14 mouse cellular contexts compared by ENCODE assay signal in the genomic region with DNA sequence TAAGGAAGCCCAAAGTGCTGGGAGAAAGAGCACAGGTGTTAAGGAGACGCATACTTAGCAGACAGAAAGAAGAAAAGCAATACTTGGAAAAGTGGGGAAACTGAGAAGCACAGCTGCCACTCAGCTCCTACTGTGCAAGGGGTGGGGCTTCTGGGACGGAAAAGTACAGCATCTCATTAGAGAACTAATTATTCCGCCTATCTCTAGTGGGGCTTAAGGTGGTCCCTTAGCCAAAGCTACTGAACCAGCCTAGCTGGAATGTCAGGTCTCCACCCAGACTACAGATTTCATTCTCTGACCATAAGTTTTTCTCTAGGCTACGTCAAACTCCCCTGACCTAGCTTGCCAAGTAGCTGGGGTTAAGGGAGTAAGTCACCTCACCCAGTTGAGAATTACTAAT. TPM values are rescaled to one million over a fixed set of nuclear protein-coding genes. Genes with fewer than 3 reads are reported as not detected.
"Had no signal": no experiment of that assay in that cellular context is flagged by ENCODE, and none has a peak within 500 bp of the region (broad histone marks: within the 10 kb centered on the region; RNA-seq: fewer than 3 reads in every experiment).

No protein-coding gene starts in this region.

- DNase-seq: liver; liver, embryonic 13.5 days; liver, postnatal 0 days; retina, postnatal 1 day; thymus, postnatal 4 days had no signal

- H3K4me2 ChIP-seq: intestine, embryonic 15.5 days; limb, embryonic 12.5 days; liver, embryonic 13.5 days; neural tube, embryonic 13.5 days; stomach, embryonic 15.5 days had no signal

- H3K27ac ChIP-seq: intestine, embryonic 15.5 days; layer of hippocampus, adult 2 months; limb, embryonic 12.5 days; liver, embryonic 13.5 days; midbrain, embryonic 10.5 days; neural tube, embryonic 13.5 days; stomach, embryonic 15.5 days had no signal

- H3K36me3 ChIP-seq: intestine, embryonic 15.5 days; limb, embryonic 12.5 days; liver, embryonic 13.5 days; midbrain, embryonic 10.5 days; neural tube, embryonic 13.5 days; stomach, embryonic 15.5 days had no signal

- H3K9me3 ChIP-seq: intestine, embryonic 15.5 days; limb, embryonic 12.5 days; liver, embryonic 13.5 days; midbrain, embryonic 10.5 days; neural tube, embryonic 13.5 days; stomach, embryonic 15.5 days had no signal

- ATAC-seq: intestine, embryonic 15.5 days; liver, postnatal 0 days; midbrain, embryonic 16.5 days had no signal

- H3K27me3 ChIP-seq: intestine, embryonic 15.5 days; limb, embryonic 12.5 days; liver, embryonic 13.5 days; neural tube, embryonic 13.5 days; stomach, embryonic 15.5 days had no signal

- H3K4me3 ChIP-seq: intestine, embryonic 15.5 days; layer of hippocampus, adult 2 months; limb, embryonic 12.5 days; liver, embryonic 13.5 days; midbrain, embryonic 10.5 days; neural tube, embryonic 13.5 days; stomach, embryonic 15.5 days had no signal

- H3K9ac ChIP-seq: intestine, embryonic 15.5 days; limb, embryonic 12.5 days; liver, embryonic 13.5 days; liver, postnatal 0 days; neural tube, embryonic 13.5 days; stomach, embryonic 15.5 days had no signal

RNA-seq across cellular contexts. Expression of a gene that starts 41.9 kb away (rescaled TPM):
- polyA plus RNA-seq: intestine, embryonic 15.5 days; limb, embryonic 12.5 days; liver, postnatal 0 days; lung, embryonic 16.5 days; midbrain, embryonic 10.5 days; midbrain, embryonic 16.5 days; neural tube, embryonic 13.5 days; spleen, adult 2 months had no signal
